Mouse (Mus musculus) thymus, adult 2 months (tissue): ENCODE data around the gene Sertad2. TPM values are rescaled to one million over a fixed set of nuclear protein-coding genes. Genes with fewer than 3 reads are reported as not detected.

ENCODE experiments used
- DNase-seq: peaks from one replicate; pipeline ENCODE4 v3.0.0; 2021
- H3K27ac ChIP-seq: fragments of 200-500 bp; 2 replicates; pipeline ENCODE4 v1.5.1; 2012; ENCODE audit warnings: low read length, control low read depth; ENCODE audit not compliant: control insufficient read depth, insufficient read depth
- H3K27me3 ChIP-seq: fragments of 200-500 bp; 2 replicates; pipeline ENCODE4 v1.6.1; 2012; ENCODE audit warnings: mild to moderate bottlenecking, low read length, moderate library complexity, mixed read lengths; ENCODE audit not compliant: control insufficient read depth, insufficient read depth
- H3K36me3 ChIP-seq: fragments of 200-500 bp; 2 replicates; pipeline ENCODE4 v1.6.1; 2012; ENCODE audit warnings: mild to moderate bottlenecking, low read length, moderate library complexity; ENCODE audit not compliant: control insufficient read depth, insufficient read depth
- H3K4me1 ChIP-seq: fragments of 200-500 bp; replicated peaks from 2 replicates; pipeline ENCODE4 v1.6.1; 2012; ENCODE audit warnings: low read length; ENCODE audit not compliant: control insufficient read depth, insufficient read depth
- H3K4me3 ChIP-seq: fragments of 200-500 bp; 2 replicates; pipeline ENCODE4 v1.5.1; 2012; ENCODE audit warnings: mild to moderate bottlenecking, low read length, control low read depth, moderate library complexity; ENCODE audit not compliant: control insufficient read depth, insufficient read depth
- CTCF ChIP-seq: fragments of 200-500 bp; IDR thresholded peaks from 2 replicates; pipeline ENCODE4 v1.5.1; 2012; ENCODE audit warnings: mild to moderate bottlenecking, control low read depth, low read length, moderate library complexity, borderline replicate concordance; ENCODE audit not compliant: control insufficient read depth, poor library complexity, insufficient read depth; ENCODE audit errors: extremely low read depth
- POLR2A ChIP-seq: fragments of 200-500 bp; IDR thresholded peaks from 2 replicates; pipeline ENCODE4 v1.6.1; 2012; ENCODE audit warnings: mild to moderate bottlenecking, low read length, control low read depth, moderate library complexity; ENCODE audit not compliant: control insufficient read depth, poor library complexity, insufficient read depth; ENCODE audit errors: extremely low read depth
- WGBS: fragments of 180-500 bp; shearing (Covaris S2); methylation state at CpG from one replicate; pipeline ENCODE4 v1.1.7; 2018; 5-methylcytosine and 5-hydroxymethylcytosine counted together
- polyA plus RNA-seq: library from polyadenylated mRNA; depleted of rRNA; stranded (reverse); fragments of >200 nt; gene quantifications from 2 replicates; pipeline ENCODE4 v1.2.3, GENCODE M21; 2012

Gene Sertad2
- polyA plus RNA-seq, 1 experiment, result 50.6 TPM

DNA sequence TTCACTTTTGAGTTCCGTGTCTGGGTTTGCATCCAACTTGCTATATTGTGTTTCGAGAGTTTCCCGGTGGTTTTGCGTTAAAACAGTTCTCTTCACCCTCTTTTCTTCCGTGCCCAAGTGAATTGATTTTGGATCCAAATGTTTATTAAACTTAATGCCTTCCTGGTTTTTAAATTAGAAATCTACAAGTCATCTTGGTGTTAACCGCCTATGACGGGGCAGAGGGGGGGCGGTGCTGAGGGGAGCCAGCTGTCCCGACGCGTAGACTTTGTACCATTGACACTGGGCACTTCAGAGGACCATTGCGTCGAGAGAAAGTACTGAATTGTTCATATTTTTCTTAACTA is 89.5 kb downstream of the Sertad2 start:
- peak; percentile 74 for DNase-seq
- Histone ChIP-seq H3K4me3 (peak overlapping the region; percentile 96), H3K27me3 (no peaks in the 10 kb centered on the region), H3K36me3 (no peaks in the 10 kb centered on the region), H3K27ac (peak overlapping the region; percentile 31), H3K4me1 (peaks cover 16% of the 10 kb centered on the region)
- TF ChIP-seq CTCF, result no peak
- WGBS, result under 1% methylated on average over 13 of the region's 13 CpGs

- WGBS, result 95% methylated on average over 1 of the region's 1 CpGs
- Histone ChIP-seq H3K36me3 (no peaks in the 10 kb centered on the region), H3K4me1 (peaks cover 16% of the 10 kb centered on the region), H3K4me3 (no peak overlapping the region), H3K27ac (no peak overlapping the region), H3K27me3 (no peaks in the 10 kb centered on the region)
- no peak for DNase-seq
- TF ChIP-seq CTCF, result no peak
Measured at GRCm38 (mm10) chr11:20634543-20634942, 91.5 kb downstream of the Sertad2 start.

GRCm38 (mm10) chr11:20635646-20636045 is 92.6 kb downstream of the Sertad2 start:
- 16% methylated on average over 6 of the region's 6 CpGs for WGBS
- Histone ChIP-seq H3K4me1 (peaks cover 16% of the 10 kb centered on the region), H3K27ac (peak overlapping the region; percentile 57)

DNA sequence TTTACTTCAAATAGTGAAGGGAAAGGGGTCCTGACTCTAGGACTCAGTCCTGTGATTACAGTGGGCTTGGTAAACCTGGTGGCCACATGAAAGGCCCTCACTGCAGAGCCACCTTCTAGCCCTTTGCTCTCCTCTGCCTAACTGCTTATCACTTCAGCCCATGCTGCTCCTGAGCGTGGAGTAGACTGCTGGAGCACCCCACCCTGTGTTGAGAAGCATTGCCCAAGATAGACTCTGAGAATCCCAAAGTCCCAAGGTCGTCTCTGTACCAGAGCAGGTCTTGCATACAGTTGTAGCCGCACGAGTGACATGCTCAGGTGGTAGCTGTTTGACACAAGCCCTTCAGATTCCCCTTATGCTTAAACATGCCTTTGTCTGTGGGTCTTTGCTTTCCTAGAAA is 93.1 kb downstream of the Sertad2 start:
- TF ChIP-seq POLR2A (no peak), CTCF (no peak)
- Histone ChIP-seq H3K4me1 (peaks cover 15% of the 10 kb centered on the region), H3K4me3 (no peak overlapping the region), H3K27ac (no peak overlapping the region; the same call in 1 of the 2 replicates), H3K36me3 (no peaks in the 10 kb centered on the region), H3K27me3 (no peaks in the 10 kb centered on the region)
- DNase-seq, result no peak
- 63% methylated on average over 4 of the region's 4 CpGs for WGBS

More at GRCm38 (mm10) chr11:20635646-20636045, 92.6 kb downstream of the Sertad2 start:
- H3K36me3 ChIP-seq, result no peaks in the 10 kb centered on the region
- DNase-seq, result no peak
- no peak for TF ChIP-seq POLR2A
- TF ChIP-seq CTCF, result no peak
- no peaks in the 10 kb centered on the region for H3K27me3 ChIP-seq
- no peak overlapping the region for H3K4me3 ChIP-seq

- Histone ChIP-seq H3K4me1 (peaks cover 12% of the 10 kb centered on the region), H3K4me3 (no peak overlapping the region), H3K27me3 (no peaks in the 10 kb centered on the region), H3K36me3 (no peaks in the 10 kb centered on the region), H3K27ac (no peak overlapping the region)
- no peak for DNase-seq
- TF ChIP-seq CTCF, result no peak
- no peak for TF ChIP-seq POLR2A
Measured at GRCm38 (mm10) chr11:20637060-20637459, 94.0 kb downstream of the Sertad2 start.

DNA sequence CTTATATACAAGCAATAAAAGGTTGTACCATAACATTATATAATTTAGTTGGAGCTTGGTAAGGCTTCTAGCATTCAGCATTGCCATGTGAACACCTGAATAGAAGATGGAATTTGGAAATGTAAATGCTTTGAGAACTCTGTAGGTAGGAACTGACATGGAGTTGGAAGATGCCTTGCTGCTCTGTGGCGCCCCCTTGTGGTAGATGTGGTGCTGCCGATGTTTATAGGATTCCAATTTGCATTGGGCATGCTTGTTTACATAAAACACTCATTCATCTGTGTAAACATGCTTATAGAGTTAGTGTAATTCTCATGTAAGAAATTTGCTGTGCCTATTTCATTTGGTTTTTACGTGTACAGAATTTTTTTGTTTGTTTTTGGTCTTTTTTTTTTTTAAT is 95.8 kb downstream of the Sertad2 start:
- H3K4me3 ChIP-seq, result no peak overlapping the region
- no peak overlapping the region for H3K27ac ChIP-seq
- WGBS, result 29% methylated on average over 3 of the region's 3 CpGs
- TF ChIP-seq POLR2A (no peak), CTCF (no peak)
- H3K27me3 ChIP-seq, result no peaks in the 10 kb centered on the region
- H3K4me1 ChIP-seq, result peaks cover 18% of the 10 kb centered on the region
- DNase-seq, result peak; percentile 82
- no peaks in the 10 kb centered on the region for H3K36me3 ChIP-seq

DNA sequence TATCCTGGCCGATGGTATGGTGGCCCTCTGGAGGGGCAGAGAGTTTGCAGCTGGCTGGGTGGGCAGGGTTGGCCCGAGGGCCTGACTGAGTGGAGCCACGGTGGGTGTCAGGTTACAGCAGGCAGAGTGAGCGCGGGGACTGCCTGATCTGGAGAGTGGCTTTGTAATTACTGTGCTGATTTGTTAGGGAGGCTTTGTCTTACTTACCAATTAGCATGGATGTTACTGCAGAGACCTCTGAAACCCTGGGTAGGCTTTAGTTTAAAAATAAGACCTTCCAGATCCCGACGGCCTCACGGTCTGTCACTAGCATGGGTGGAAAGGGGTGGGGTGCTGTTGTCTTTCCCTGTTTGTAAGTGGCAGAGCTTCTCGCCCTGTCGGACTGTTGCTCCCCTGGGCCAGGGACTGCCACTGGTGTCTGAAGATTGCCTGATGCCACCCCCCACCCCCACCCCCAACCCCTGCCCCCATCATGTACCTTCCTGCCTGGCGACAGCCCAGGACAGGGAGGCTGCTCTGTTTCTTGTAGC is 96.9 kb downstream of the Sertad2 start:
- Histone ChIP-seq H3K27ac (no peak overlapping the region), H3K36me3 (no peaks in the 10 kb centered on the region), H3K4me3 (no peak overlapping the region), H3K4me1 (peaks cover 24% of the 10 kb centered on the region), H3K27me3 (no peaks in the 10 kb centered on the region)
- no peak for TF ChIP-seq POLR2A
- no peak for TF ChIP-seq CTCF
- WGBS, result 80% methylated on average over 11 of the region's 11 CpGs
- DNase-seq, result no peak

GRCm38 (mm10) chr11:20642321-20642720 is 99.3 kb downstream of the Sertad2 start:
- H3K27ac ChIP-seq, result no peak overlapping the region
- TF ChIP-seq POLR2A (no peak), CTCF (no peak)
- no peak overlapping the region for H3K4me3 ChIP-seq
- peaks cover 21% of the 10 kb centered on the region for H3K4me1 ChIP-seq
- no peak for DNase-seq
- H3K27me3 ChIP-seq, result no peaks in the 10 kb centered on the region
- no peaks in the 10 kb centered on the region for H3K36me3 ChIP-seq
- 96% methylated on average over 5 of the region's 5 CpGs for WGBS
